Mouse (Mus musculus) thymus, postnatal 4 days (tissue): Measurements from ENCODE around the gene Gm10770.
"Not testable (repeated sequence)": the region's sequence is repeated elsewhere in the genome, so short reads cannot be mapped to it uniquely, and the experiment has no call there.

Experiments used
- DNase-seq: peaks from one replicate; pipeline ENCODE4 v3.0.0; 2021

Gene Gm10770

GRCm38 (mm10) chr2:150179579-150179978 lies at the start of gene Gm10770:
TSS of gene Gm10770 (minus strand) at chr2:150179679.
- DNase-seq = not testable (repeated sequence)

DNA sequence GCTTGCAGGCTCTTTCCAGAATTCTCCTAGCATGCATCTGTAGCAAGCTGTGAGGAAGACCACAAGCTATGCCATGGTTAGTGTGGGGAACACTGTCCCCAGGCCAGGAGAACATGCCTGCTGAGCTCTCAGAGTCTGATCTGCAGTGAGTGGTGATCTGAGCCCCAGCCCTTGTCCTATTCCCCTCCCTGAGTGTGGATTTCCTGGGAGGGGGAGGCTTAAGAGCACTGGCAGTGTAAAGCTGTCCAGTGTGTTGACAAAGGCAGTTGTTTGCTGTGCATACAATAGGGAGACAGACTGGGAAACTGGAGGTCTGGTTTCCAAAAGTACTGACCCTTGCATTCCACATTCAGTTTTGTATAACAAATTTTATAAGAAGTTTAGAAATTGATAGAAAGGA lies 43.8 kb upstream of the Gm10770 start:
- DNase-seq = not testable (repeated sequence)

DNA sequence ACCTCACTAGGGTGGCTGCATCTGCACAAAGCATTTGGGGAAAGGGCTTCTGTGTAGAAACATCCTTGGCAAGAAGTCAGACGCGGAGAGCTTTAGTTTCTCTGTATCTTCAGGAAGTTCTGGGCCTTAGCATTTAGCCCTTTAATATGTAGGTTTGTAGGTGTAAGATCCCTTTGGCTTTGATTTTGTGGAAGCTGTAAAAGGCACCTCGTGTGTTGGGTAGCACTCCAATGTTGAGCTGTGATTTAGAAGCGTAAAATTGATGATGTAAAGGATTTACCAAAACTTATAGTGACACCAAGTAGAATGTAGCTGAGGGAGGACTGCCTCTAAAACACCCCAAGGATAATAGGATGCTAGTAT lies 38.9 kb upstream of the Gm10770 start:
- not testable (repeated sequence) for DNase-seq

GRCm38 (mm10) chr2:150217600-150218362 lies 38.3 kb upstream of the Gm10770 start, which contains the start of gene Zfp937:
TSS of gene Zfp937 (plus strand) at chr2:150218073.
- DNase-seq = peak; percentile 52

DNA sequence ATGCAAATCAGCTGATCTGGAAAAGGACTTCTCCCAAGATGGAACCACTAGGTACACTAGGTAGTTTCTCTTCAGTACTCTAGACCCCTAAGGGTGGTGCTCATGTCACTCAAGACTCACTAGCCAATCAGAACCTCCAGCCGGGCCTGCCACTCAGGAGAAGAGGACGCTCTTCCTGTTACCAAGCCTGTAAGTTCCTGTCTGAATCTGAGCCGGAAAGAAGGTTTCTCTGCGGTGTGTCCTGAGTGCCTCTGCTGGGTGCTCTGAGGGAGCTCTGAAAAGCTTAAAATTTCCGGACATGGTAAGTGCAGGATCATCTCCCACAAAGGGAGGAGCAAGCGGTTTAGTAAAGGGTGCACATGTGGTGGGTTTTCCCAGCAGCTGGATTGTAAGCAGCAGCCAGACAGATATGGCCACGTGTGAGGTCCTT lies 2.1 kb upstream of the Gm10770 start, which contains the start of gene Gm14139:
Gene Gm14139, plus strand, starts transcription at position 186 of the 430 bp plus-strand sequence.
- DNase-seq = not testable (repeated sequence)

DNA sequence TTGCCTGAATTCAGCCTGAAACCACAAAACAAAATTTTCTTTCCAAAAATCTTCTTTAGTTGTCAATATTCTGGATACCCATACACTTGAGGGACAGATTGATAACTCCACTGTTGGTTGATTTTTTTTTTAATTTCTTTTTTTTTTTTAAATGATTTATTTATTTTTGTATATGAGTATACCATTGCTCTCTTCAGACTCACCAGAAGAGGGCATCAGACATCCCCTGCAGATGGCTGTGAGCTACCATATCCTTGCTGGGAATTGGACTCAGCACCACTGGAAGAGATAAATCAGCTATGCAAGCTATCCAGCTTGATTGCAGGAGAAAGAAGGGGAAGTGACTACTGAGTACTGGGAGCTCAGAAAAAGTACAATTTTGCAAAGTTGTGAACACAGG lies 1.6 kb upstream of the Gm10770 start:
- DNase-seq = not testable (repeated sequence)

DNA sequence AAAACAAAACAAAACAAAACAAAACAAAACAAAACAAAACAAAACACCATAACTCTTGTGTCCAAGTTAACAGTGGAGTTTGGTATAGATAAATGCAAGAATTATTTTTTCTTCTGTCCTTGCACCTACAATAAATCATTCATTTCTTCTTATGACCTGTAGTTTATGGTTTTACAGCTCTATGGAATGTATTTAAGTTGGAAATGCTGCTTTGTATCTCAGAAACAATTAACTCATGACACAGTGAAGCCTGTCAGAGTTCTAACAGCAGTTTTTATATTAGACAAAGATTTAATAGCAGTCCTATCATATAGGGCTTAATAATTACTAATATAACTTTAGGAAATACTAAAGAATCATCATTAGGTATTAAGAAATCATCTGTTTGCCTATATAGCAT lies 5.6 kb downstream of the Gm10770 start:
- no peak for DNase-seq

- DNase-seq = no peak
Observed at GRCm38 (mm10) chr2:150166703-150167102, 12.8 kb downstream of the Gm10770 start.

- peak; percentile 78 for DNase-seq
Observed at GRCm38 (mm10) chr2:150136435-150136897, 43.0 kb downstream of the Gm10770 start, which contains the start of gene Zfp120. TSS of gene Zfp120 (minus strand) at chr2:150136708.

DNA sequence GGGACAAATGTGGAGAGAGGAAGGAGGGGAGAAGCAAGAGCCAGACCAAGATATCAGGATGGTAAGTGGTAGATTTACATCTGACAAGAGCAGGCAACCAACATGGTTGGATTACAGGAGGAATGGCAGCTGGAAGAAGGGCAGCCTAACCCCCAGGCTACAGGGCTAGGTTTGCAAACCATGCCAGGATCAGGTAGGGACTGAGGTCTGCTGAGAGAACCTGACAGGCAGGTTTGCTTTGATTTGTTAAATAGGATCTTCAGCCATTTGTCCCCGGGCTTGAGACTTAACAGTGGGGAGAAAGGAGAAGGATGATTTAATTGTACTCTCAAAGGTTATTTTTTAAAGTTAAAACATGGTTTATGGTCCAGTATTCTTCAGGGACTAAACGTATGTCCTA lies 46.7 kb downstream of the Gm10770 start:
- DNase-seq = no peak

DNA sequence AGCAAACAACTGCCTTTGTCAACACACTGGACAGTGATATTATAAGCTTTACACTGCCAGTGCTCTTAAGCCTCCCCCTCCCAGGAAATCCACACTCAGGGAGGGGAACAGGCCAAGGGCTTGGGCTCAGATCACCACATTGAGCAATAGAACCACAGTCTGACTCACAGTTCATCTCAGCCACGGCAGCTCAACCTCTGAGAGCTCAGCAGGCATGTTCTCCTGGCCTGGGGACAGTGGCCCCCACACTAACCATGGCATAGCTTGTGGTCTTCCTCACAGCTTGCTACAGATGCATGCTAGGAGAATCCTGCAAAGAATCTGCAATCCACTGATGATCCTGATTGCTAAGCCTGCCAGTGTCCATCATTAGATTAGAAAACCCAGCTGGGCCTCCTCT lies 47.5 kb downstream of the Gm10770 start:
- not testable (repeated sequence) for DNase-seq
